Mouse (Mus musculus): ENCODE results near the gene Ermap.

DNA sequence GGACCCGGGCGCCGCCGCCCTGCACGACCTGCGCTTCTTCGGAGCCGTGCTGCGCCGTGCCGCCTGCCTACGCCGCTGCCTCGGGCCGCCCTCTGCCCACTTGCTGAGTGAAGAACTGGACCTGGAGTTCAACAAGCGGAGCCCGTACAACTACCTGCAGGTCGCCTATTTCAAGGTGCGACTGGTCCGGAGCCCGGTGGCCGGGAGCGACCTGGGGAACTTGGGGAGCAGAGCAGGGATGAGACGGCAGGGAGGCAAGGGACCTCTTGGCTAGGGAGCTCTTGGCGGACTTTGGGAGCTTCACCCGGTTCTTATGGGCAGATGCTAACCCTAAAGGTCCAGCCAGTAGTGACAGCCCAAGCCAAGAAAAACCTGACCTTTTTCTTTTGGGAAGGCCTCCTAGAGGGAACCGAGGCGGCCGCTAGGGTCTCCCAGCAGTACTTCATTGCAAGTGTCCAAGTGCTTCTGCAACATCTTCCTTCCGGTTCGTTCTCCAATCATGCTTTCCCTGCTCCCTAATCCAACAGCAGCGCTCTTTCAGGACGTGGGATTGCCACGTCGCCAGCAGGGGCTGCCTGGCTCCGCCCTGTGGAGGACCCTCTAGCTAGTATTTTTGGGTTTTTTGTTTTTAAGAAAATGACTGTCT, 43.6 kb upstream of the Ermap start:
- no peak for TF ChIP-seq POLR2A (IDR thresholded peaks at IDR 0.05; ENCODE audit: control insufficient read depth, extremely low read depth, insufficient read depth, low read length, poor library complexity)
- no peak for TF ChIP-seq CTCF (IDR thresholded peaks at IDR 0.05; ENCODE audit: borderline replicate concordance, control insufficient read depth, extremely low read depth, insufficient read depth, low read length, poor library complexity)

All from thymus, adult 2 months (tissue).